ENCODE assay signal across 14 mouse cellular contexts in genomic region chr1:151988713-151989112, GRCm38 (mm10).
"Had no signal": no experiment of that assay in that cellular context is flagged by ENCODE, and none has a peak within 500 bp of the region (broad histone marks: within the 10 kb centered on the region; RNA-seq: fewer than 3 reads in every experiment).

No protein-coding gene starts in this region.

- H3K4me2 ChIP-seq: liver, embryonic 13.5 days; lung, embryonic 15.5 days; midbrain, embryonic 12.5 days had no signal

- DNase-seq: kidney, adult 8-10 months; kidney, postnatal 36 days; left cerebral cortex, postnatal 4 days; liver; liver, embryonic 13.5 days; liver, postnatal 0 days; lung, postnatal 14 days; right cerebral cortex, postnatal 14 days; thymus, postnatal 36 days had no signal

- H3K4me3 ChIP-seq: layer of hippocampus, adult 2 months; liver, embryonic 13.5 days; lung, embryonic 15.5 days; megakaryocyte, embryonic 14.5 days; midbrain, embryonic 12.5 days had no signal

- H3K9me3 ChIP-seq: liver, embryonic 13.5 days; lung, embryonic 15.5 days; midbrain, embryonic 12.5 days had no signal

- H3K27ac ChIP-seq: layer of hippocampus, adult 2 months; liver, embryonic 13.5 days; lung, embryonic 15.5 days; macrophage; midbrain, embryonic 12.5 days had no signal

- H3K4me1 ChIP-seq: liver, embryonic 13.5 days had no signal

- H3K36me3 ChIP-seq: liver, embryonic 13.5 days; lung, embryonic 15.5 days; midbrain, embryonic 12.5 days had no signal

- ATAC-seq: liver, postnatal 0 days had no signal

- H3K9ac ChIP-seq: liver, embryonic 13.5 days; liver, postnatal 0 days; lung, embryonic 15.5 days; midbrain, embryonic 12.5 days had no signal

- H3K27me3 ChIP-seq: liver, embryonic 13.5 days; lung, embryonic 15.5 days; midbrain, embryonic 12.5 days had no signal
